17 mouse cellular contexts compared by ENCODE assay signal in genomic region chr12:111387146-111387545, GRCm38 (mm10). TPM values are rescaled to one million over a fixed set of nuclear protein-coding genes. Genes with fewer than 3 reads are reported as not detected.
DNase-seq lines count a peak whose midpoint lies in the region; ATAC-seq and TF ChIP-seq lines count a peak whose summit lies in the region.
"Had no signal": no experiment of that assay in that cellular context is flagged by ENCODE, and none has a peak within 500 bp of the region (broad histone marks: within the 10 kb centered on the region; RNA-seq: fewer than 3 reads in every experiment).

No protein-coding gene starts in this region.

- no peaks in the 10 kb centered on the region for H3K9me3 ChIP-seq in heart, embryonic 11.5 days (replicated peaks; ENCODE audit: control insufficient read depth, low read length)
- H3K9me3 ChIP-seq in kidney, embryonic 15.5 days (replicated peaks) = no peaks in the 10 kb centered on the region
- no peaks in the 10 kb centered on the region for H3K9me3 ChIP-seq in lung, postnatal 0 days (ENCODE audit: low read length)
- 0 out of 2 replicates have a peak, but pooled peaks cover 3% of the 10 kb centered on the region for H3K9me3 ChIP-seq in stomach, embryonic 16.5 days (replicated peaks; ENCODE audit: control insufficient read depth, low read length)
- H3K9me3 ChIP-seq: forebrain, embryonic 15.5 days; hindbrain, embryonic 10.5 days; neural tube, embryonic 12.5 days had no signal

- no peak for ATAC-seq in heart, embryonic 11.5 days (replicated peaks; ENCODE audit: insufficient number of reproducible peaks, low FRiP score, low TSS enrichment)
- peak; percentile 46 for ATAC-seq in kidney, embryonic 15.5 days (replicated peaks; ENCODE audit: low FRiP score)
- ATAC-seq in lung, postnatal 0 days = peak; percentile 36
- peak; percentile 67 for ATAC-seq in stomach, embryonic 16.5 days (ENCODE audit: insufficient read depth, low FRiP score)
- ATAC-seq: forebrain, embryonic 15.5 days; inflammation-experienced regulatory T-cells, adult 6 months had no signal

- H3K4me1 ChIP-seq in heart, embryonic 11.5 days (ENCODE audit: control insufficient read depth, insufficient read depth, low read length) = peaks cover 13% of the 10 kb centered on the region
- H3K4me1 ChIP-seq in kidney, embryonic 15.5 days = peaks cover 17% of the 10 kb centered on the region
- H3K4me1 ChIP-seq in lung, postnatal 0 days (ENCODE audit: insufficient read depth, low read depth, low read length) = peaks cover 6% of the 10 kb centered on the region; the same call in 1 of the 2 replicates
- peaks cover 4% of the 10 kb centered on the region for H3K4me1 ChIP-seq in stomach, embryonic 16.5 days (ENCODE audit: control insufficient read depth, insufficient read depth, low read length)
- H3K4me1 ChIP-seq: forebrain, embryonic 15.5 days; neural tube, embryonic 12.5 days had no signal

- H3K4me2 ChIP-seq in heart, embryonic 11.5 days = no peak overlapping the region
- no peak overlapping the region for H3K4me2 ChIP-seq in kidney, embryonic 15.5 days
- H3K4me2 ChIP-seq in lung, postnatal 0 days (replicated peaks; ENCODE audit: low read depth, low read length) = no peak overlapping the region
- 0 out of 2 replicates have a peak overlapping the region, but pooled peaks have one; percentile 3 for H3K4me2 ChIP-seq in stomach, embryonic 16.5 days (ENCODE audit: low read depth, low read length)
- H3K4me2 ChIP-seq: forebrain, embryonic 15.5 days; neural tube, embryonic 12.5 days had no signal

- H3K27me3 ChIP-seq in heart, embryonic 11.5 days (ENCODE audit: control insufficient read depth, insufficient read depth, low read length) = no peaks in the 10 kb centered on the region
- no peaks in the 10 kb centered on the region for H3K27me3 ChIP-seq in kidney, embryonic 15.5 days
- H3K27me3 ChIP-seq in lung, postnatal 0 days (replicated peaks; ENCODE audit: insufficient read depth, low read length) = no peaks in the 10 kb centered on the region
- H3K27me3 ChIP-seq in stomach, embryonic 16.5 days (ENCODE audit: control insufficient read depth, insufficient read depth, low read length) = no peaks in the 10 kb centered on the region
- H3K27me3 ChIP-seq: forebrain, embryonic 15.5 days; neural tube, embryonic 12.5 days had no signal

- no peak overlapping the region for H3K4me3 ChIP-seq in heart, embryonic 11.5 days (ENCODE audit: low read depth, low read length)
- H3K4me3 ChIP-seq in kidney, embryonic 15.5 days (replicated peaks) = no peak overlapping the region
- H3K4me3 ChIP-seq in lung, postnatal 0 days (ENCODE audit: low read depth, low read length) = no peak overlapping the region
- no peak overlapping the region for H3K4me3 ChIP-seq in stomach, embryonic 16.5 days (replicated peaks; ENCODE audit: low read length)
- H3K4me3 ChIP-seq: forebrain, embryonic 15.5 days; hindbrain, embryonic 10.5 days; neural tube, embryonic 12.5 days had no signal

- no peak for TF ChIP-seq EP300 in lung, postnatal 0 days (IDR thresholded peaks at IDR 0.05)

- no peaks in the 10 kb centered on the region for H3K36me3 ChIP-seq in heart, embryonic 11.5 days (ENCODE audit: control insufficient read depth, insufficient read depth, low read length)
- no peaks in the 10 kb centered on the region for H3K36me3 ChIP-seq in kidney, embryonic 15.5 days
- H3K36me3 ChIP-seq in lung, postnatal 0 days (ENCODE audit: insufficient read depth, low read length) = no peaks in the 10 kb centered on the region
- H3K36me3 ChIP-seq in stomach, embryonic 16.5 days (ENCODE audit: control insufficient read depth, insufficient read depth, low read length) = no peaks in the 10 kb centered on the region
- H3K36me3 ChIP-seq: forebrain, embryonic 15.5 days; hindbrain, embryonic 10.5 days; neural tube, embryonic 12.5 days had no signal

- intact Hi-C loops in heart, postnatal 14 days (cut with DNase I) = no loop called here

- H3K9ac ChIP-seq in heart, embryonic 11.5 days (ENCODE audit: low read depth, low read length) = no peak overlapping the region
- H3K9ac ChIP-seq in kidney, embryonic 15.5 days = no peak overlapping the region
- no peak overlapping the region for H3K9ac ChIP-seq in lung, postnatal 0 days (replicated peaks; ENCODE audit: low read depth)
- no peak overlapping the region for H3K9ac ChIP-seq in stomach, embryonic 16.5 days (ENCODE audit: low read length)
- H3K9ac ChIP-seq: forebrain, embryonic 15.5 days; neural tube, embryonic 12.5 days had no signal

- 91% methylated on average over 4 of the region's 4 CpGs for WGBS in heart, embryonic 11.5 days (ENCODE audit: insufficient replicate concordance)
- 72% methylated on average over 4 of the region's 4 CpGs for WGBS in kidney, embryonic 15.5 days
- 50% methylated on average over 4 of the region's 4 CpGs for WGBS in lung, postnatal 0 days
- 76% methylated on average over 4 of the region's 4 CpGs for WGBS in stomach, embryonic 16.5 days

- DNase-seq in heart, postnatal 14 days = no peak
- no peak for DNase-seq in kidney, postnatal 14 days
- peak; percentile 37 for DNase-seq in lung, postnatal 0 days (ENCODE audit: low spot score)
- DNase-seq in lung, postnatal 36 days = no peak
- DNase-seq in thymus, postnatal 14 days = no peak
- DNase-seq: B cell, adult 2 months; cerebellum, postnatal 14 days; right cerebral cortex, postnatal 14 days; thymus, adult 2 months had no signal

- TF ChIP-seq CTCF in lung, postnatal 0 days (IDR thresholded peaks at IDR 0.05) = no peak

- peak overlapping the region; percentile 84 for H3K27ac ChIP-seq in heart, embryonic 11.5 days (ENCODE audit: low read depth, low read length)
- H3K27ac ChIP-seq in kidney, embryonic 15.5 days = peak overlapping the region; percentile 78
- H3K27ac ChIP-seq in lung, postnatal 0 days (ENCODE audit: low read length) = peak overlapping the region; percentile 34; the same call in 1 of the 2 replicates
- peak overlapping the region; percentile 65 for H3K27ac ChIP-seq in stomach, embryonic 16.5 days (ENCODE audit: low read length)
- H3K27ac ChIP-seq: forebrain, embryonic 15.5 days; hindbrain, embryonic 10.5 days; neural tube, embryonic 12.5 days had no signal

RNA-seq across cellular contexts. Expression of gene Cdc42bpb, which starts 9.6 kb away (rescaled TPM):
- polyA plus RNA-seq in heart, embryonic 11.5 days (2014; fragmentation: Nextera tagmentation; extraction: Ambion mirVana) = 25.4 and 33.2 TPM in 2 replicates
- 10 to 100 TPM; 73.0 to 82.1 TPM for total RNA-seq in heart, postnatal 14 days (2021)
- 31.9 and 40.0 TPM in 2 replicates for polyA plus RNA-seq in kidney, embryonic 15.5 days (2015; fragmentation: Nextera tagmentation; extraction: Ambion mirVana)
- polyA plus RNA-seq in lung, postnatal 0 days (2015; fragmentation: Nextera tagmentation; extraction: Ambion mirVana) = 29.0 and 32.5 TPM in 2 replicates
- 29.3 and 32.9 TPM in 2 replicates for polyA plus RNA-seq in stomach, embryonic 16.5 days (2015; fragmentation: Nextera tagmentation; extraction: Ambion mirVana)

RNA-seq across cellular contexts. Expression of gene Lbhd2, which starts 19.5 kb away (rescaled TPM):
- 0.50 TPM in 1 of 2 replicates, not detected in the other for polyA plus RNA-seq in heart, embryonic 11.5 days (2014; fragmentation: Nextera tagmentation; extraction: Ambion mirVana)
- total RNA-seq in heart, postnatal 14 days (2021) = not detected
- 5.5 and 7.0 TPM in 2 replicates for polyA plus RNA-seq in kidney, embryonic 15.5 days (2015; fragmentation: Nextera tagmentation; extraction: Ambion mirVana)
- polyA plus RNA-seq in lung, postnatal 0 days (2015; fragmentation: Nextera tagmentation; extraction: Ambion mirVana) = 0.37 and 1.1 TPM in 2 replicates
- polyA plus RNA-seq in stomach, embryonic 16.5 days (2015; fragmentation: Nextera tagmentation; extraction: Ambion mirVana) = 1.4 and 1.6 TPM in 2 replicates
- total RNA-seq: liver, adult 2 months had no signal
- polyA plus RNA-seq: liver, adult 2 months had no signal

RNA-seq across cellular contexts. Expression of gene Exoc3l4, which starts 29.7 kb away (rescaled TPM):
- 11.3 and 11.6 TPM in 2 replicates for polyA plus RNA-seq in heart, embryonic 11.5 days (2014; fragmentation: Nextera tagmentation; extraction: Ambion mirVana)
- total RNA-seq in heart, postnatal 14 days (2021) = 1 to 10 TPM; 4.1 to 5.5 TPM
- 16.8 and 17.8 TPM in 2 replicates for polyA plus RNA-seq in kidney, embryonic 15.5 days (2015; fragmentation: Nextera tagmentation; extraction: Ambion mirVana)
- 21.3 and 24.4 TPM in 2 replicates for polyA plus RNA-seq in lung, postnatal 0 days (2015; fragmentation: Nextera tagmentation; extraction: Ambion mirVana)
- 9.0 and 9.6 TPM in 2 replicates for polyA plus RNA-seq in stomach, embryonic 16.5 days (2015; fragmentation: Nextera tagmentation; extraction: Ambion mirVana)
- polyA plus RNA-seq: inflammation-experienced regulatory T-cells, adult 6 months had no signal

RNA-seq across cellular contexts. Expression of gene Tnfaip2, which starts 55.1 kb away (rescaled TPM):
- 7.7 and 11.2 TPM in 2 replicates for polyA plus RNA-seq in heart, embryonic 11.5 days (2014; fragmentation: Nextera tagmentation; extraction: Ambion mirVana)
- 10 to 100 TPM; 38.0 to 40.4 TPM for total RNA-seq in heart, postnatal 14 days (2021)
- 19.5 and 22.9 TPM in 2 replicates for polyA plus RNA-seq in kidney, embryonic 15.5 days (2015; fragmentation: Nextera tagmentation; extraction: Ambion mirVana)
- polyA plus RNA-seq in lung, postnatal 0 days (2015; fragmentation: Nextera tagmentation; extraction: Ambion mirVana) = 17.0 and 26.3 TPM in 2 replicates
- 11.2 and 12.8 TPM in 2 replicates for polyA plus RNA-seq in stomach, embryonic 16.5 days (2015; fragmentation: Nextera tagmentation; extraction: Ambion mirVana)
- polyA plus RNA-seq: inflammation-experienced regulatory T-cells, adult 6 months had no signal

Comparison
In these comparisons a context has a peak if more than half of its experiments do, and no peak if none do; other contexts are left out.
1. H3K27ac ChIP-seq: peak in every context shown above with its lines; median percentile 84 in heart, embryonic 11.5 days; 78 in kidney, embryonic 15.5 days; 65 in stomach, embryonic 16.5 days; 34 in lung, postnatal 0 days.